Mouse (Mus musculus) midbrain, embryonic 11.5 days (tissue): ENCODE data around the gene Faim2. TPM values are rescaled to one million over a fixed set of nuclear protein-coding genes. Genes with fewer than 3 reads are reported as not detected.

ENCODE experiments used
- ATAC-seq: fragments of 200-750 bp; cut with Nextera tagmentation; 2 replicates; pipeline ENCODE4 v1.8.0; 2017; ENCODE audit warnings: moderate TSS enrichment, moderate library complexity; ENCODE audit not compliant: low FRiP score
- DNase-seq: peaks from one replicate; pipeline ENCODE4 v3.0.0; 2015; ENCODE audit warnings: low spot score; ENCODE audit errors: missing footprints
- H3K27ac ChIP-seq: fragments of 300-500 bp; sonication (generic); 2 replicates; pipeline ENCODE4 v1.5.1; 2014; ENCODE audit warnings: low read depth, low read length
- H3K27me3 ChIP-seq: fragments of 300-500 bp; sonication (generic); 2 replicates; pipeline ENCODE4 v1.6.1; 2014; ENCODE audit warnings: mild to moderate bottlenecking, low read length, moderate library complexity, mixed read lengths; ENCODE audit not compliant: control insufficient read depth, insufficient read depth
- H3K36me3 ChIP-seq: fragments of 300-500 bp; sonication (generic); 2 replicates; pipeline ENCODE4 v1.6.1; 2014; ENCODE audit warnings: mild to moderate bottlenecking, low read length, moderate library complexity, mixed read lengths; ENCODE audit not compliant: control insufficient read depth, insufficient read depth
- H3K4me1 ChIP-seq: fragments of 300-500 bp; sonication (generic); 2 replicates; pipeline ENCODE4 v1.6.1; 2014; ENCODE audit warnings: low read length; ENCODE audit not compliant: control insufficient read depth, insufficient read depth
- H3K4me2 ChIP-seq: fragments of 300-500 bp; sonication (generic); 2 replicates; pipeline ENCODE4 v1.6.1; 2014; ENCODE audit warnings: mild to moderate bottlenecking, moderate library complexity
- H3K4me3 ChIP-seq: fragments of 300-500 bp; sonication (generic); 2 replicates; pipeline ENCODE4 v1.5.1; 2014; ENCODE audit warnings: low read depth, low read length
- H3K9ac ChIP-seq: fragments of 300-500 bp; sonication (generic); 2 replicates; pipeline ENCODE4 v1.6.1; 2014; ENCODE audit warnings: low read length
- H3K9me3 ChIP-seq: fragments of 300-500 bp; sonication (generic); 2 replicates; pipeline ENCODE4 v1.6.1; 2016; ENCODE audit warnings: low read length; ENCODE audit not compliant: control insufficient read depth
- WGBS: fragments of 180-500 bp; shearing (Covaris S2); extraction: QIAGEN DNeasy Blood & Tissue Kit; methylation state at CpG from one replicate; pipeline ENCODE4 v1.1.7; 2014; 5-methylcytosine and 5-hydroxymethylcytosine counted together
- polyA plus RNA-seq: library from polyadenylated mRNA; unstranded; fragments of >200 nt; fragmentation: Nextera tagmentation; extraction: Ambion mirVana; gene quantifications from 2 replicates; pipeline ENCODE4 v1.2.1, GENCODE M21; 2014

Gene Faim2
- polyA plus RNA-seq: 0.81 and 1.1 TPM in 2 replicates

- WGBS: 8% methylated on average over 27 of the region's 27 CpGs
- peak within 1 kb of the TSS; percentile 49 for H3K9ac ChIP-seq
- DNase-seq (peak; percentile 93), ATAC-seq (peak; percentile 57; the same call in 1 of the 2 replicates)
- H3K9me3 ChIP-seq: no peaks in the 10 kb centered on the region
- peaks cover 7% of the 10 kb centered on the region; the same call in 1 of the 2 replicates for H3K4me1 ChIP-seq
- peak within 1 kb of the TSS; percentile 53 for H3K4me2 ChIP-seq
- H3K4me3 ChIP-seq: peak within 1 kb of the TSS; percentile 14; the same call in 1 of the 2 replicates
- H3K27ac ChIP-seq: no peak within 1 kb of the TSS
- no peaks in the 10 kb centered on the region for H3K36me3 ChIP-seq
- peaks cover 3% of the 10 kb centered on the region; the same call in 1 of the 2 replicates for H3K27me3 ChIP-seq
Measured at GRCm38 (mm10) chr15:99527629-99528353, at the start of gene Faim2. TSS of gene Faim2 (minus strand) at chr15:99528165.

GRCm38 (mm10) chr15:99569123-99569522 lies 41.2 kb upstream of the Faim2 start:
- H3K4me1 ChIP-seq: no peaks in the 10 kb centered on the region
- no peak overlapping the region for H3K4me3 ChIP-seq
- ATAC-seq (no peak), DNase-seq (no peak)
- WGBS: 80% methylated on average over 10 of the region's 10 CpGs
- H3K36me3 ChIP-seq: no peaks in the 10 kb centered on the region
- H3K27me3 ChIP-seq: no peaks in the 10 kb centered on the region; the same call in 1 of the 2 replicates
- no peaks in the 10 kb centered on the region for H3K9me3 ChIP-seq
- H3K9ac ChIP-seq: no peak overlapping the region
- H3K27ac ChIP-seq: no peak overlapping the region
- no peak overlapping the region for H3K4me2 ChIP-seq

GRCm38 (mm10) chr15:99568682-99569081 lies 40.7 kb upstream of the Faim2 start:
- Histone ChIP-seq H3K27me3 (no peaks in the 10 kb centered on the region; the same call in 1 of the 2 replicates), H3K4me3 (no peak overlapping the region), H3K4me2 (no peak overlapping the region), H3K4me1 (no peaks in the 10 kb centered on the region), H3K36me3 (no peaks in the 10 kb centered on the region), H3K27ac (no peak overlapping the region), H3K9ac (no peak overlapping the region), H3K9me3 (no peaks in the 10 kb centered on the region)
- no peak for DNase-seq
- 67% methylated on average over 6 of the region's 6 CpGs for WGBS
- no peak for ATAC-seq

- no peaks in the 10 kb centered on the region for H3K36me3 ChIP-seq
- no peak overlapping the region for H3K27ac ChIP-seq
- DNase-seq: no peak
- H3K4me1 ChIP-seq: no peaks in the 10 kb centered on the region
- no peak for ATAC-seq
- H3K9ac ChIP-seq: no peak overlapping the region
- 76% methylated on average over 4 of the region's 4 CpGs for WGBS
- H3K4me3 ChIP-seq: no peak overlapping the region
- H3K27me3 ChIP-seq: no peaks in the 10 kb centered on the region; the same call in 1 of the 2 replicates
- H3K4me2 ChIP-seq: no peak overlapping the region
- no peaks in the 10 kb centered on the region for H3K9me3 ChIP-seq
Measured at GRCm38 (mm10) chr15:99567371-99567770, 39.4 kb upstream of the Faim2 start.

- WGBS: 72% methylated on average over 10 of the region's 10 CpGs
- ATAC-seq: no peak
- no peak overlapping the region for H3K4me2 ChIP-seq
Measured at GRCm38 (mm10) chr15:99560246-99560645, 32.3 kb upstream of the Faim2 start.

GRCm38 (mm10) chr15:99558947-99559346 lies 31.0 kb upstream of the Faim2 start:
- Histone ChIP-seq H3K27me3 (no peaks in the 10 kb centered on the region), H3K4me1 (peaks cover 8% of the 10 kb centered on the region), H3K4me3 (no peak overlapping the region), H3K4me2 (no peak overlapping the region), H3K27ac (no peak overlapping the region), H3K9ac (no peak overlapping the region), H3K9me3 (no peaks in the 10 kb centered on the region), H3K36me3 (no peaks in the 10 kb centered on the region)
- 94% methylated on average over 1 of the region's 1 CpGs for WGBS
- no peak for ATAC-seq
- no peak for DNase-seq

More at GRCm38 (mm10) chr15:99560246-99560645, 32.3 kb upstream of the Faim2 start:
- H3K27ac ChIP-seq: no peak overlapping the region
- no peak overlapping the region for H3K9ac ChIP-seq
- DNase-seq: no peak
- H3K4me1 ChIP-seq: peaks cover 8% of the 10 kb centered on the region
- no peak overlapping the region for H3K4me3 ChIP-seq
- no peaks in the 10 kb centered on the region for H3K9me3 ChIP-seq
- H3K27me3 ChIP-seq: no peaks in the 10 kb centered on the region; the same call in 1 of the 2 replicates
- H3K36me3 ChIP-seq: no peaks in the 10 kb centered on the region

- H3K4me1 ChIP-seq: no peaks in the 10 kb centered on the region
- H3K36me3 ChIP-seq: no peaks in the 10 kb centered on the region
- H3K9me3 ChIP-seq: no peaks in the 10 kb centered on the region
- no peak overlapping the region for H3K9ac ChIP-seq
- DNase-seq: no peak
- H3K27ac ChIP-seq: no peak overlapping the region
- H3K4me3 ChIP-seq: no peak overlapping the region
- ATAC-seq: no peak
- H3K4me2 ChIP-seq: no peak overlapping the region
- H3K27me3 ChIP-seq: no peaks in the 10 kb centered on the region
- WGBS: 80% methylated on average over 6 of the region's 6 CpGs
Measured at GRCm38 (mm10) chr15:99553767-99554166, 25.8 kb upstream of the Faim2 start.

- Histone ChIP-seq H3K9me3 (no peaks in the 10 kb centered on the region), H3K36me3 (no peaks in the 10 kb centered on the region), H3K4me1 (no peaks in the 10 kb centered on the region), H3K27me3 (no peaks in the 10 kb centered on the region), H3K27ac (no peak overlapping the region), H3K4me3 (no peak overlapping the region), H3K9ac (no peak overlapping the region), H3K4me2 (no peak overlapping the region)
- DNase-seq: no peak
- no peak for ATAC-seq
- 65% methylated on average over 2 of the region's 2 CpGs for WGBS
Measured at GRCm38 (mm10) chr15:99549901-99550300, 21.9 kb upstream of the Faim2 start.

GRCm38 (mm10) chr15:99547732-99548131 lies 19.8 kb upstream of the Faim2 start:
- WGBS: 85% methylated on average over 6 of the region's 6 CpGs
- no peaks in the 10 kb centered on the region for H3K9me3 ChIP-seq
- H3K36me3 ChIP-seq: no peaks in the 10 kb centered on the region
- H3K4me3 ChIP-seq: no peak overlapping the region
- H3K27me3 ChIP-seq: no peaks in the 10 kb centered on the region
- no peak overlapping the region for H3K27ac ChIP-seq
- no peak overlapping the region for H3K9ac ChIP-seq
- no peak overlapping the region for H3K4me2 ChIP-seq
- DNase-seq (peak; percentile 76), ATAC-seq (no peak)
- no peaks in the 10 kb centered on the region for H3K4me1 ChIP-seq
